Mouse (Mus musculus) MEL (cell line): Measurements from ENCODE around the gene Pom121. TPM values are rescaled to one million over a fixed set of nuclear protein-coding genes. Genes with fewer than 3 reads are reported as not detected.
A peak's percentile ranks its signal among the peaks of the same experiment; 100 is the strongest.

Source experiments
- DNase-seq: peaks from one replicate; pipeline ENCODE4 v3.0.0; 2011; ENCODE audit warnings: low read depth, low spot score
- H3K27ac ChIP-seq: 2 replicates; pipeline ENCODE4 v1.5.1; 2012; ENCODE audit warnings: low read depth, mild to moderate bottlenecking, control low read depth, low read length, moderate library complexity; ENCODE audit not compliant: control insufficient read depth
- H3K27me3 ChIP-seq, 2 experiments: fragments of 150-350 bp in 1 of 2; sonication (generic) in 1 of 2; 2 replicates each; pipeline ENCODE4 v1.6.1; 2012; ENCODE audit warnings: low read length in 2 of 2, mild to moderate bottlenecking in 2 of 2, improper control_type of control experiment in 1 of 2, moderate library complexity in 1 of 2; ENCODE audit not compliant: insufficient read depth in 2 of 2, control insufficient read depth in 1 of 2
- H3K36me3 ChIP-seq, 2 experiments: 2 replicates each; pipeline ENCODE4 v1.6.1; 2012 to 2014; ENCODE audit warnings: low read length in 2 of 2, improper control_type of control experiment in 1 of 2, inconsistent platforms in 1 of 2, mild to moderate bottlenecking in 1 of 2; ENCODE audit not compliant: insufficient read depth in 2 of 2, control insufficient read depth in 1 of 2
- H3K4me1 ChIP-seq, 2 experiments: fragments of 150-350 bp in 1 of 2; sonication (generic) in 1 of 2; 2 replicates each; pipeline ENCODE4 v1.6.1; 2012; ENCODE audit warnings: low read length in 2 of 2, improper control_type of control experiment in 1 of 2, mild to moderate bottlenecking in 1 of 2; ENCODE audit not compliant: insufficient read depth in 2 of 2, control insufficient read depth in 1 of 2
- H3K4me3 ChIP-seq, 2 experiments: fragments of 150-350 bp in 1 of 2; sonication (generic) in 1 of 2; 2 replicates each; pipeline ENCODE4 v1.5.1; 2012; ENCODE audit warnings: low read depth in 2 of 2, low read length in 2 of 2, mild to moderate bottlenecking in 2 of 2, moderate library complexity in 2 of 2, control low read depth in 1 of 2, improper control_type of control experiment in 1 of 2; ENCODE audit not compliant: control insufficient read depth in 1 of 2, insufficient read depth in 1 of 2
- H3K79me2 ChIP-seq: 2 replicates; pipeline ENCODE4 v1.6.1; 2012; ENCODE audit warnings: mild to moderate bottlenecking, low read length, moderate library complexity; ENCODE audit not compliant: control insufficient read depth, poor library complexity, insufficient read depth
- H3K9ac ChIP-seq: 2 replicates; pipeline ENCODE4 v1.6.1; 2012; ENCODE audit warnings: low read depth, mild to moderate bottlenecking, control low read depth, low read length, moderate library complexity; ENCODE audit not compliant: control insufficient read depth, poor library complexity, severe bottlenecking
- H3K9me3 ChIP-seq: fragments of 150-350 bp; sonication (generic); replicated peaks from 2 replicates; pipeline ENCODE4 v1.6.1; 2012; ENCODE audit warnings: mild to moderate bottlenecking, low read length, improper control_type of control experiment, moderate library complexity; ENCODE audit not compliant: insufficient read depth
- CTCF ChIP-seq, 3 experiments: IDR thresholded peaks in 2 of 3; conservative IDR thresholded peaks in 1 of 3; 2 replicates each; pipeline ENCODE4 v1.5.1; 2011 to 2012; ENCODE audit warnings: low read length in 3 of 3, low read depth in 2 of 3, mild to moderate bottlenecking in 2 of 3, improper control_type of control experiment in 1 of 3, inconsistent platforms in 1 of 3, mixed read lengths in 1 of 3, moderate library complexity in 1 of 3; ENCODE audit not compliant: control insufficient read depth in 1 of 3, insufficient read depth in 1 of 3, poor library complexity in 1 of 3, severe bottlenecking in 1 of 3
- HCFC1 ChIP-seq: IDR thresholded peaks from 2 replicates; pipeline ENCODE4 v1.6.1; 2012; ENCODE audit warnings: low read depth, mild to moderate bottlenecking, inconsistent platforms, low read length, improper control_type of control experiment, moderate library complexity
- KAT2A ChIP-seq: conservative IDR thresholded peaks from 2 replicates; pipeline ENCODE4 v1.6.1; 2012; ENCODE audit warnings: low read depth, low read length, improper control_type of control experiment, inconsistent platforms
- MAFK ChIP-seq: IDR thresholded peaks from 2 replicates; pipeline ENCODE4 v1.6.1; 2011; ENCODE audit warnings: low read depth, mild to moderate bottlenecking, low read length, improper control_type of control experiment, borderline replicate concordance
- MAX ChIP-seq: IDR thresholded peaks from 2 replicates; pipeline ENCODE4 v1.6.1; 2011; ENCODE audit warnings: low read length, improper control_type of control experiment
- MAZ ChIP-seq: IDR thresholded peaks from 2 replicates; pipeline ENCODE4 v1.6.1; 2012; ENCODE audit warnings: low read depth, mild to moderate bottlenecking, inconsistent platforms, low read length, improper control_type of control experiment
- MXI1 ChIP-seq: IDR thresholded peaks from 2 replicates; pipeline ENCODE4 v1.6.1; 2011; ENCODE audit warnings: mild to moderate bottlenecking, low read depth, low read length, improper control_type of control experiment
- MYC ChIP-seq: IDR thresholded peaks from 2 replicates; pipeline ENCODE4 v1.6.1; 2011; ENCODE audit warnings: low read depth, mild to moderate bottlenecking, low read length, improper control_type of control experiment, moderate library complexity
- NRF1 ChIP-seq: IDR thresholded peaks from 2 replicates; pipeline ENCODE4 v1.6.1; 2014; ENCODE audit warnings: low read depth, mild to moderate bottlenecking, inconsistent platforms, low read length, improper control_type of control experiment, moderate library complexity; ENCODE audit not compliant: poor library complexity, insufficient read depth, severe bottlenecking
- POLR2AphosphoS2 ChIP-seq: IDR thresholded peaks from 2 replicates; pipeline ENCODE4 v1.6.1; 2011; ENCODE audit warnings: low read length, improper control_type of control experiment
- POLR2AphosphoS5 ChIP-seq: IDR thresholded peaks from 2 replicates; pipeline ENCODE4 v1.6.1; 2012; ENCODE audit warnings: low read depth, borderline replicate concordance, mild to moderate bottlenecking, inconsistent platforms, low read length, moderate library complexity, mixed read lengths
- RCOR1 ChIP-seq: IDR thresholded peaks from 2 replicates; pipeline ENCODE4 v1.6.1; 2012; ENCODE audit warnings: low read depth, mild to moderate bottlenecking, inconsistent platforms, low read length, improper control_type of control experiment
- TAL1 ChIP-seq: IDR thresholded peaks from 2 replicates; pipeline ENCODE4 v1.6.1; 2012; ENCODE audit warnings: mild to moderate bottlenecking, inconsistent platforms, low read length, moderate library complexity, mixed read lengths
- USF1 ChIP-seq: IDR thresholded peaks from 2 replicates; pipeline ENCODE4 v1.6.1; 2014; ENCODE audit warnings: low read depth, mild to moderate bottlenecking, inconsistent platforms, low read length, improper control_type of control experiment, moderate library complexity
- USF2 ChIP-seq, 2 experiments: IDR thresholded peaks; 2 replicates each; pipeline ENCODE4 v1.6.1; 2011 to 2012; ENCODE audit warnings: improper control_type of control experiment in 2 of 2, low read length in 2 of 2, borderline replicate concordance in 1 of 2, inconsistent platforms in 1 of 2, low read depth in 1 of 2, mild to moderate bottlenecking in 1 of 2; ENCODE audit not compliant: insufficient read depth in 1 of 2
- ZMIZ1 ChIP-seq: IDR thresholded peaks from 2 replicates; pipeline ENCODE4 v1.6.1; 2012; ENCODE audit warnings: low read depth, mild to moderate bottlenecking, inconsistent platforms, low read length, improper control_type of control experiment, moderate library complexity
- polyA plus RNA-seq, 2 experiments: library from polyadenylated mRNA; stranded (reverse) in 1 of 2; unstranded in 1 of 2; fragments of >175 nt in 1 of 2; fragments of >200 nt in 1 of 2; gene quantifications; 2 replicates each; pipeline versions ENCODE4 v1.2.1 to v1.2.4; 2012; ENCODE audit warnings: low replicate concordance in 2 of 2, low read depth in 1 of 2; ENCODE audit not compliant: insufficient read length in 2 of 2, insufficient read depth in 1 of 2, missing spikeins in 1 of 2
- total RNA-seq: library from RNA; depleted of rRNA; stranded (reverse); fragments of 300-350 nt; gene quantifications from 2 replicates; pipeline ENCODE4 v1.2.3, GENCODE M21; 2012

Pom121 gene
- total and polyA plus RNA-seq, 3 experiments, result 10.2 to 81.1 (median 51.8) TPM

DNA sequence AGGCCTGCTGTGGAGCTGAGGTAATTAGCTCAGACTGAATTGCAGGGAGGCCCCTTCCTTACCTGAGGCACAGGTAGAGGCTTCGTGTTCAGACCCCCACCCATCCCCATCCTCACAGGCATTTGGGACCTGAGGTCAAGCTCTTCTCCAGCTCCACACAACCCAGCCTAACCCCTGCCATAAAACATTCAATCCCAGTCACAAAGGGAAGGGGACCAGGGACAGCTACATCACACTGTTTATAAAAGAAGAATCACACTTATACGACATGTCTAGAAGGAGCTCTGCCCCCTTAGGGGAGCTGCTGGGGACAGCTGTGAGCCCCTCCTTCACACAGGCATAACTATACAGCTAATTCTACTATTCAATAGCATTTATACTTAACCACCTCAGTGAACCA is 18.0 kb downstream of the Pom121 start:
- Histone ChIP-seq H3K4me3 (no peak overlapping the region), H3K79me2 (peaks cover 2% of the 10 kb centered on the region; the same call in 1 of the 2 replicates), H3K4me1 (no peaks in the 10 kb centered on the region), H3K27ac (no peak overlapping the region), H3K9ac (no peak overlapping the region), H3K36me3 (peaks cover 2 to 4% of the 10 kb centered on the region in 2 experiments; a peak in 2 of 4 replicates), H3K9me3 (no peaks in the 10 kb centered on the region), H3K27me3 (no peaks in the 10 kb centered on the region)
- TF ChIP-seq ZMIZ1, result 0 out of 2 replicates have a peak, but pooled peaks have one; percentile 40
- TF ChIP-seq USF2 (IDR thresholded peaks at IDR 0.05; ENCODE audit: borderline replicate concordance in 1 of 2, insufficient read depth in 1 of 2, low read depth in 1 of 2, low read length in 2 of 2), result no peak
- TF ChIP-seq USF1, result no peak
- peak; percentile 82; the same call in 1 of the 2 replicates for TF ChIP-seq POLR2AphosphoS2
- no peak for TF ChIP-seq KAT2A
- no peak for DNase-seq

GRCm38 (mm10) chr5:135375167-135375566 is 19.2 kb downstream of the Pom121 start:
- Histone ChIP-seq H3K9ac (no peak overlapping the region), H3K36me3 (peaks cover 2 to 4% of the 10 kb centered on the region in 2 experiments; a peak in 2 of 4 replicates)
- peak; percentile 79 for TF ChIP-seq MXI1
- TF ChIP-seq MYC, result peak; percentile 61; the same call in 1 of the 2 replicates
- TF ChIP-seq POLR2AphosphoS5, result no peak
- TF ChIP-seq TAL1, result no peak
- no peak for TF ChIP-seq MAZ
- peak; percentile 70; the same call in 1 of the 2 replicates for TF ChIP-seq MAX
- TF ChIP-seq NRF1, result no peak
- no peak for TF ChIP-seq RCOR1
- no peak for TF ChIP-seq CTCF (IDR thresholded peaks at IDR 0.05 in 2 of 3, conservative IDR thresholded peaks at IDR 0.05 in 1 of 3; ENCODE audit: control insufficient read depth in 1 of 3, insufficient read depth in 1 of 3, low read depth in 2 of 3, low read length in 3 of 3, poor library complexity in 1 of 3, severe bottlenecking in 1 of 3)
- no peak for TF ChIP-seq HCFC1
- no peak for TF ChIP-seq MAFK

More at GRCm38 (mm10) chr5:135375167-135375566, 19.2 kb downstream of the Pom121 start:
- peaks cover 0 to 4% of the 10 kb centered on the region in 2 experiments; a peak in 3 of 4 replicates for H3K4me1 ChIP-seq
- H3K27me3 ChIP-seq, result no peaks in the 10 kb centered on the region
- H3K79me2 ChIP-seq, result peaks cover 14% of the 10 kb centered on the region
- H3K9me3 ChIP-seq, result no peaks in the 10 kb centered on the region
- no peak overlapping the region for H3K27ac ChIP-seq
- DNase-seq, result peak; percentile 57
- no peak overlapping the region for H3K4me3 ChIP-seq
